Mouse (Mus musculus): ENCODE measurements around the gene Klhl29.
"Not testable (repeated sequence)": the region's sequence is repeated elsewhere in the genome, so short reads cannot be mapped to it uniquely, and the experiment has no call there.

The Klhl29 gene

GRCm38 (mm10) chr12:5358497-5358896, 17.0 kb downstream of the Klhl29 start:
- DNase-seq (ENCODE audit: extremely low read depth, low read depth): no peak

- no peak for DNase-seq (ENCODE audit: extremely low read depth, low read depth)
Observed at GRCm38 (mm10) chr12:5353416-5353815, 22.1 kb downstream of the Klhl29 start.

GRCm38 (mm10) chr12:5352771-5353170, 22.7 kb downstream of the Klhl29 start:
- DNase-seq (ENCODE audit: extremely low read depth, low read depth): no peak

- no peak for DNase-seq (ENCODE audit: extremely low read depth, low read depth)
Observed at GRCm38 (mm10) chr12:5350491-5351285, 24.8 kb downstream of the Klhl29 start.

GRCm38 (mm10) chr12:5345088-5345487, 30.4 kb downstream of the Klhl29 start:
- no peak for DNase-seq (ENCODE audit: extremely low read depth, low read depth)

GRCm38 (mm10) chr12:5344457-5344856, 31.0 kb downstream of the Klhl29 start:
- DNase-seq (ENCODE audit: extremely low read depth, low read depth): not testable (repeated sequence)

GRCm38 (mm10) chr12:5340151-5340603, 35.3 kb downstream of the Klhl29 start:
- DNase-seq (ENCODE audit: extremely low read depth, low read depth): no peak

- no peak for DNase-seq (ENCODE audit: extremely low read depth, low read depth)
Observed at GRCm38 (mm10) chr12:5336927-5337712, 38.4 kb downstream of the Klhl29 start.

- DNase-seq (ENCODE audit: extremely low read depth, low read depth): no peak
Observed at GRCm38 (mm10) chr12:5336331-5336730, 39.2 kb downstream of the Klhl29 start.

GRCm38 (mm10) chr12:5334956-5335355, 40.5 kb downstream of the Klhl29 start:
- no peak for DNase-seq (ENCODE audit: extremely low read depth, low read depth)

GRCm38 (mm10) chr12:5334175-5334574, 41.3 kb downstream of the Klhl29 start:
- DNase-seq (ENCODE audit: extremely low read depth, low read depth): no peak

GRCm38 (mm10) chr12:5331810-5332484, 43.5 kb downstream of the Klhl29 start:
- DNase-seq (ENCODE audit: extremely low read depth, low read depth): no peak

- DNase-seq (ENCODE audit: extremely low read depth, low read depth): no peak
Observed at GRCm38 (mm10) chr12:5330496-5331070, 44.9 kb downstream of the Klhl29 start.

- no peak for DNase-seq (ENCODE audit: extremely low read depth, low read depth)
Observed at GRCm38 (mm10) chr12:5322444-5323087, 52.9 kb downstream of the Klhl29 start.

GRCm38 (mm10) chr12:5321017-5321416, 54.5 kb downstream of the Klhl29 start:
- DNase-seq (ENCODE audit: extremely low read depth, low read depth): no peak

GRCm38 (mm10) chr12:5319359-5319973, 56.0 kb downstream of the Klhl29 start:
- DNase-seq (ENCODE audit: extremely low read depth, low read depth): no peak

- DNase-seq (ENCODE audit: extremely low read depth, low read depth): no peak
Observed at GRCm38 (mm10) chr12:5316029-5316567, 59.4 kb downstream of the Klhl29 start.

- DNase-seq (ENCODE audit: extremely low read depth, low read depth): no peak
Observed at GRCm38 (mm10) chr12:5307923-5308322, 67.6 kb downstream of the Klhl29 start.

GRCm38 (mm10) chr12:5305466-5305865, 70.0 kb downstream of the Klhl29 start:
- no peak for DNase-seq (ENCODE audit: extremely low read depth, low read depth)

- no peak for DNase-seq (ENCODE audit: extremely low read depth, low read depth)
Observed at GRCm38 (mm10) chr12:5303912-5304311, 71.6 kb downstream of the Klhl29 start.
